Mouse (Mus musculus) frontal cortex, adult (tissue): Measurements from ENCODE around the gene Gatad2b.

Source experiments
- ATAC-seq: cut with Nextera tagmentation; 2 replicates; pipeline ENCODE4 v1.9.2; 2017; ENCODE audit warnings: mild to moderate bottlenecking, moderate library complexity, mixed read lengths; ENCODE audit not compliant: low TSS enrichment

The Gatad2b gene

GRCm38 (mm10) chr3:90378496-90378895 lies 85.5 kb downstream of the Gatad2b start:
- ATAC-seq = no peak

GRCm38 (mm10) chr3:90381727-90382126 lies 88.7 kb downstream of the Gatad2b start:
- ATAC-seq = no peak

GRCm38 (mm10) chr3:90383690-90384089 lies 90.7 kb downstream of the Gatad2b start:
- ATAC-seq = no peak

- no peak for ATAC-seq
Observed at GRCm38 (mm10) chr3:90384851-90385375, 91.9 kb downstream of the Gatad2b start.

- ATAC-seq = no peak
Observed at GRCm38 (mm10) chr3:90386817-90387216, 93.8 kb downstream of the Gatad2b start.

GRCm38 (mm10) chr3:90387483-90387882 lies 94.5 kb downstream of the Gatad2b start:
- no peak for ATAC-seq

GRCm38 (mm10) chr3:90388192-90388591 lies 95.2 kb downstream of the Gatad2b start:
- no peak for ATAC-seq

GRCm38 (mm10) chr3:90388726-90389510 lies 95.9 kb downstream of the Gatad2b start:
- peak; percentile 31 for ATAC-seq

GRCm38 (mm10) chr3:90389511-90390490 lies 96.8 kb downstream of the Gatad2b start, which contains the start of gene Slc27a3:
Gene Slc27a3, minus strand, starts transcription at chr3:90389938.
- ATAC-seq = peak; percentile 31

- no peak for ATAC-seq
Observed at GRCm38 (mm10) chr3:90391004-90391403, 98.0 kb downstream of the Gatad2b start.

GRCm38 (mm10) chr3:90391941-90392340 lies 99.0 kb downstream of the Gatad2b start:
- no peak for ATAC-seq

GRCm38 (mm10) chr3:90392661-90393060 lies 99.7 kb downstream of the Gatad2b start:
- ATAC-seq = no peak

- no peak for ATAC-seq
Observed at GRCm38 (mm10) chr3:90395629-90396028, 102.7 kb downstream of the Gatad2b start.

- no peak for ATAC-seq
Observed at GRCm38 (mm10) chr3:90400993-90401392, 108.0 kb downstream of the Gatad2b start.

- ATAC-seq = no peak
Observed at GRCm38 (mm10) chr3:90404121-90404520, 111.1 kb downstream of the Gatad2b start.

- ATAC-seq = no peak
Observed at GRCm38 (mm10) chr3:90404609-90405008, 111.6 kb downstream of the Gatad2b start.

GRCm38 (mm10) chr3:90406414-90406813 lies 113.4 kb downstream of the Gatad2b start:
- no peak for ATAC-seq

GRCm38 (mm10) chr3:90408721-90409120 lies 115.7 kb downstream of the Gatad2b start:
- no peak for ATAC-seq

- peak; percentile 73 for ATAC-seq
Observed at GRCm38 (mm10) chr3:90412312-90413010, 119.5 kb downstream of the Gatad2b start.

- ATAC-seq = no peak; the same call in 1 of the 2 replicates
Observed at GRCm38 (mm10) chr3:90413011-90413396, 120.0 kb downstream of the Gatad2b start.
